Mouse (Mus musculus) CD8-positive naive resting alpha-beta T cell, adult 2 months (primary cell): ENCODE measurements around the gene Evi5l.
A peak's percentile ranks its signal among the peaks of the same experiment; 100 is the strongest.

Experiments used
- DNase-seq, 2 experiments: peaks; one replicate each; pipeline ENCODE4 v3.0.0; 2022; ENCODE audit warnings: low read depth in 2 of 2, low spot score in 2 of 2

The Evi5l gene

DNA sequence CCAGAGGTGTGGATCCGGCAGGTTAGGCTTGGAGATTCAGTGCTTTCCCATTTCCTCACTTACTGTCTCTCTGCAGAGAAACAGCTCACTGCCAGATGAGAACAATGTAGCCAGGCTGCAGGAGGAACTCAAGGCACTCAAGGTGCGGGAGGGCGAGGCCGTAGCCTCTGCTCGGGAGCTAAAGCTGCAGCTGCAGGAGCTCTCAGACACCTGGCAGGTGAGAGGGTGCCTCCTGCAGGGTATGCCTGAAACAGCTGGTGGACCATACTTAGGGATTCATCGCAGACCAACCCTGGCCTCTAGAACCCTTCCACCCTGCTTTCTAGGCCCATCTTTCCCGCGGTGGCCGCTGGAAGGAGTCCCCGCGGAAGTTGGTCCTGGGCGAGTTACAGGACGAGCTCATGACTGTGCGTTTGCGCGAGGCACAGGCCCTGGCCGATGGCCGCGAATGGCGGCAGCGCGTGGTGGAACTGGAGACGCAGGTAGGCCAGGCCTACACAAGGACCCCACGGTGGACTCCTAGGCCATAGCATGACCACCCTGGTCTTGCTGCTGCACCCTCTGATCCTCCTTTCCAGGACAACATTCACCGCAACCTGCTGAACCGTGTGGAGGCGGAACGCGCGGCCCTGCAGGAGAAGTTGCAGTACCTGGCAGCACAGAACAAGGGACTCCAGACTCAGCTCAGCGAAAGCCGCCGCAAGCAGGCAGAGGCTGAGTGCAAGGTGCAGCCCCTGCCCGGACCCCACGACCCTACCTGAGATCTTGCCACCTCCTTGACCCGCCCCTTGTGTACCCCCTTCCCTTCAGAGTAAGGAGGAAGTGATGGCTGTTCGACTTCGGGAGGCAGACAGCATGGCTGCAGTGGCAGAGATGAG lies 39.1 kb downstream of the Evi5l start:
- no peak for DNase-seq

DNA sequence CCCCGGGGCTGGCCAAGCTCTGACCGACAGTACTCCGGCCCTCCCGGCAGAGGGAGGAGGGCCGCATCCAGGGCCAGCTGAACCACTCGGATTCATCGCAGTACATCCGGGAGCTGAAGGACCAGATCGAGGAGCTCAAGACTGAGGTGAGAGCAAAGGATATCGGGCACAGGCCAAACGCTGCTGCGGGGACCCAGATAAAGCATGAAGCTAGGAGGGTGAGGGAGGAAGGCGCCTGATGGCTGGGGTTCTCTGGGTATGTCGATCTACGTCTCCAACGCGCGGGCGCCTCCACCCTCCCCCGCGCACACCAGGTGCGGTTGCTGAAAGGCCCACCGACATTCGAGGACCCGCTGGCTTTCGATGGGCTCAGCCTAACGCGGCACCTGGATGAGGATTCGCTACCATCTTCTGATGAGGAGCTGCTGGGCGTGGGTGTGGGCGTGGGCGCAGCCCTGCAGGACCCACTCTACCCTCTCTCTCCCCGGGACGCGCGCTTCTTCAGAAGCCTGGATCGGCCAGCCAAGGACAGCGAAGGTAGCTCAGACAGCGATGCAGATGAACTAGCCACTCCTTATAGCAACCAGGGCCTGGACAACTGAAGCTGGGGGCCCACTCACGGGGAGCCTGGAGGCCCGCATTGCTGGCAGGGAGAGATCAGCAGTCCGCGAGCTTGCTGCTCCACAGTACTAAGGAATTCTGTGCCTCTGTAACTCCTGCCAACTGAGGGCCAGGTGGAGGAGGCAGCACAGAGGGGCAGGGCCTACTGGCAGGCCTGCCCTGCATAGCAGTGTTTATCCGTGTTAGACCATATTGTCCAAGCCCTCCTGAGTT lies 40.0 kb downstream of the Evi5l start:
- no peak for DNase-seq

DNA sequence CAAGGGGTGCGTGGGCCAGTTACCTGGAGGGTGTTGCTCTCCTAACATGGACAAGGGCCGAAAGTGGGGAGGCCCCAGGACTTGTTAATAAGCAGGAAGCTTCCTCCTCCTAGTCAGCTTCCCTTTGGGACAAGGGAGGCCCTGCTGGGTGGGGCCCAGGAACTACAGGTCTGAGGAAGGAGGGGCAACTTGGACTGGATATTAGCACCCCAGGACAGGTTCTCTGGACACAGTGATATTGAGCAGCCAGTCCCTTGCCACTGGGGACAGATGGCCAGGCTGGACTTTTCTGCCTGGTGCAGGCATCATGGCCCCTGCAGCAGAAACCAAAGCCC lies 40.6 kb downstream of the Evi5l start:
- no peak for DNase-seq

DNA sequence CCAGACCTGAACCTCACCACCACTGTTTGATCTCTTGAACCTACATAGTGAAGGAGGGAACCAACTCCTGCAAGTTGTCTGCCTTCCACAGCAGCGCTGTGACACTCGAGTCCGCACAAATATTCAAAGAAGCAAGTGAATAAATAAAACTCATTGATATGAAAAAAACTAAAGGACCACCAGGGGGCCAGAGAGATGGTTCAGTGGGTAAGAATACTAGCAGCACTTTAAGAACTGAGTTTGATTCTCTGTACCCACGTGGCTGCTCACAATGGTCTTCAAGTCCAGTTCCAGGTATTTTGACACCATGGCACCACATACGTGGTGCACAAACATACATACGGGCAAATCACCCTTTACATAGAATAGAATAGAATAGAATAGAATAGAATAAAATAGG lies 44.7 kb downstream of the Evi5l start:
- no peak for DNase-seq

GRCm38 (mm10) chr8:4212809-4213209 lies 46.4 kb downstream of the Evi5l start:
- DNase-seq = no peak

GRCm38 (mm10) chr8:4213210-4214005 lies 47.0 kb downstream of the Evi5l start:
- DNase-seq = peak in 1 of 2 experiments; percentile 42

- DNase-seq = peak in 1 of 2 experiments; percentile 59
Observed at GRCm38 (mm10) chr8:4214006-4214980, 47.9 kb downstream of the Evi5l start.

DNA sequence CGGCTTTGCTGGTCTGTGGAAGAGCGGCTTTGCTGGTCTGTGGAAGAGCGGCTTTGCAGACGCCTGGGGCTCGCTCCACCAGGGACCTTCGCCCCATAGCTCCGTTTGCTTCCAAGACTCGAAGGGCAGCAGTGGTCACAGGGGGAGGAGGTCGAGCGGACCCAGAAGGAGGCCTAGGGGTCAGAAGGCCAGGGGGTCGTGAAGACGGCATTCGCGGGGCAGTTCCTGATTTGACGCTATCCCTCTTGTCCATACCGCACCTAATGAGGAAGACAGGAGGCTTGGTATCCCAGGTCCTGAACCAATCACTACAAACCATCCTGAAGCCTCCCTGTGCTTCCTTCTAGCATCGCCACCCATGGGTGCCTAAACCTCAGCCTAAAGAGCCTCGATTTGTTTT lies 49.9 kb downstream of the Evi5l start:
- no peak for DNase-seq

- DNase-seq = no peak
Observed at GRCm38 (mm10) chr8:4216791-4217621, 50.6 kb downstream of the Evi5l start, which contains the start of gene Prr36. Prr36 (minus strand) TSS chr8:4217459.

GRCm38 (mm10) chr8:4219617-4220016 lies 53.2 kb downstream of the Evi5l start:
- DNase-seq = no peak

GRCm38 (mm10) chr8:4222059-4222458 lies 55.7 kb downstream of the Evi5l start:
- DNase-seq = no peak

- no peak for DNase-seq
Observed at GRCm38 (mm10) chr8:4226323-4226722, 60.0 kb downstream of the Evi5l start.

- no peak for DNase-seq
Observed at GRCm38 (mm10) chr8:4226739-4227347, 60.5 kb downstream of the Evi5l start, which contains the start of gene Lrrc8e. Lrrc8e (plus strand) TSS chr8:4226827.

- no peak for DNase-seq
Observed at GRCm38 (mm10) chr8:4227919-4228318, 61.6 kb downstream of the Evi5l start.

GRCm38 (mm10) chr8:4229784-4230183 lies 63.4 kb downstream of the Evi5l start:
- no peak for DNase-seq

- DNase-seq = no peak
Observed at GRCm38 (mm10) chr8:4230612-4231351, 64.4 kb downstream of the Evi5l start.

- no peak for DNase-seq
Observed at GRCm38 (mm10) chr8:4237814-4238433, 71.6 kb downstream of the Evi5l start.
